Mouse (Mus musculus): ENCODE data around the gene Rcc1. TPM values are rescaled to one million over a fixed set of nuclear protein-coding genes. Genes with fewer than 3 reads are reported as not detected.

The Rcc1 gene
- polyA plus RNA-seq, 1 experiment from 2014 or later: 37.6 TPM

GRCm38 (mm10) chr4:132341451-132341850, 12.0 kb downstream of the Rcc1 start:
- Histone ChIP-seq H3K9me3 (no peaks in the 10 kb centered on the region), H3K9ac (no peak overlapping the region), H3K27ac (replicated peaks) (no peak overlapping the region), H3K27me3 (replicated peaks) (no peaks in the 10 kb centered on the region), H3K36me3 (peaks cover 42% of the 10 kb centered on the region), H3K4me3 (no peak overlapping the region), H3K4me1 (peaks cover 31% of the 10 kb centered on the region), H3K4me2 (no peak overlapping the region)
- no peak for ATAC-seq (ENCODE audit: extremely low read depth, insufficient number of reproducible peaks, low FRiP score, low TSS enrichment)
- WGBS: 83% methylated on average over 3 of the region's 3 CpGs

GRCm38 (mm10) chr4:132338943-132339342, 14.5 kb downstream of the Rcc1 start:
- Histone ChIP-seq H3K4me2 (no peak overlapping the region), H3K27ac (replicated peaks) (no peak overlapping the region), H3K27me3 (replicated peaks) (no peaks in the 10 kb centered on the region), H3K9me3 (no peaks in the 10 kb centered on the region), H3K36me3 (peaks cover 67% of the 10 kb centered on the region), H3K4me3 (no peak overlapping the region), H3K9ac (no peak overlapping the region), H3K4me1 (peaks cover 16% of the 10 kb centered on the region)
- WGBS: 86% methylated on average over 13 of the region's 13 CpGs
- no peak for ATAC-seq (ENCODE audit: extremely low read depth, insufficient number of reproducible peaks, low FRiP score, low TSS enrichment)

DNA sequence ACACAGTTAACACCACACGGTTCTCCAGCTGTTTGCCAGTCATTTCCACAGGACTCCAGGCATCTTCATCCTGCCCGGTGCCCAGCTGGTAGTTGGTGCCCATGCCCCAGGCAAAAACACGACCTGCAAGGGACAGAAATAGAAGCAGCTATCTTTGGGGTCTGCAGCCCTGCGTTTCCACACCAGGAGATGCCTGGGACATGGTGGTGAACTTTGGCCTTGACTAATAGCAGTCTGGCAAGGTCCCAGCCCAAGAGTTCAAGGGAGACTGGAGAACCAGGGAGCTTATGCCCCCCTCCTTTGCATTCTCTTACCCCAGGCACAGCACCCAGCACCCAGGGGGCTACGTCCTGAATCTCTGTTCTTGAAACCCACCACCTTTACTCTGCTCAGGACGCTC, 20.5 kb downstream of the Rcc1 start:
- Histone ChIP-seq H3K4me1 (peaks cover 19% of the 10 kb centered on the region), H3K36me3 (peaks cover 65% of the 10 kb centered on the region), H3K27me3 (replicated peaks) (no peaks in the 10 kb centered on the region), H3K27ac (replicated peaks) (no peak overlapping the region), H3K9ac (no peak overlapping the region), H3K4me2 (no peak overlapping the region), H3K4me3 (no peak overlapping the region), H3K9me3 (no peaks in the 10 kb centered on the region)
- ATAC-seq (ENCODE audit: extremely low read depth, insufficient number of reproducible peaks, low FRiP score, low TSS enrichment): no peak
- 63% methylated on average over 6 of the region's 6 CpGs for WGBS

- peaks cover 56% of the 10 kb centered on the region for H3K36me3 ChIP-seq
- no peaks in the 10 kb centered on the region for H3K9me3 ChIP-seq
- no peak overlapping the region for H3K27ac ChIP-seq (replicated peaks)
- H3K4me3 ChIP-seq: no peak overlapping the region
- H3K27me3 ChIP-seq (replicated peaks): no peaks in the 10 kb centered on the region
- no peak for ATAC-seq (ENCODE audit: extremely low read depth, insufficient number of reproducible peaks, low FRiP score, low TSS enrichment)
- no peak overlapping the region for H3K9ac ChIP-seq
- WGBS: 87% methylated on average over 3 of the region's 3 CpGs
- no peak overlapping the region for H3K4me2 ChIP-seq
- H3K4me1 ChIP-seq: peaks cover 21% of the 10 kb centered on the region
Measured at GRCm38 (mm10) chr4:132331960-132332359, 21.4 kb downstream of the Rcc1 start.

GRCm38 (mm10) chr4:132329835-132330354, 23.5 kb downstream of the Rcc1 start:
- H3K36me3 ChIP-seq: peaks cover 47% of the 10 kb centered on the region
- ATAC-seq (ENCODE audit: extremely low read depth, insufficient number of reproducible peaks, low FRiP score, low TSS enrichment): no peak
- WGBS: 11% methylated on average over 10 of the region's 10 CpGs
- H3K9ac ChIP-seq: peak overlapping the region; percentile 94
- H3K4me1 ChIP-seq: peaks cover 21% of the 10 kb centered on the region
- H3K4me3 ChIP-seq: peak overlapping the region; percentile 85
- H3K4me2 ChIP-seq: peak overlapping the region; percentile 83
- no peaks in the 10 kb centered on the region for H3K27me3 ChIP-seq (replicated peaks)
- no peaks in the 10 kb centered on the region for H3K9me3 ChIP-seq
- peak overlapping the region; percentile 90 for H3K27ac ChIP-seq (replicated peaks)

GRCm38 (mm10) chr4:132329115-132329834, 24.1 kb downstream of the Rcc1 start, which contains the start of gene Trnau1ap:
Gene Trnau1ap, minus strand, starts transcription at chr4:132329538.
- peaks cover 21% of the 10 kb centered on the region for H3K4me1 ChIP-seq
- peak within 1 kb of the TSS; percentile 94 for H3K9ac ChIP-seq
- peaks cover 47% of the 10 kb centered on the region for H3K36me3 ChIP-seq
- ATAC-seq (ENCODE audit: extremely low read depth, insufficient number of reproducible peaks, low FRiP score, low TSS enrichment): peak; percentile 91
- peak within 1 kb of the TSS; percentile 83 for H3K4me2 ChIP-seq
- peak within 1 kb of the TSS; percentile 90 for H3K27ac ChIP-seq (replicated peaks)
- no peaks in the 10 kb centered on the region for H3K9me3 ChIP-seq
- WGBS: under 1% methylated on average over 52 of the region's 52 CpGs
- H3K4me3 ChIP-seq: peak within 1 kb of the TSS; percentile 85
- H3K27me3 ChIP-seq (replicated peaks): no peaks in the 10 kb centered on the region

- peaks cover 47% of the 10 kb centered on the region for H3K36me3 ChIP-seq
- no peak for ATAC-seq (ENCODE audit: extremely low read depth, insufficient number of reproducible peaks, low FRiP score, low TSS enrichment)
- H3K9ac ChIP-seq: peak overlapping the region; percentile 94
- WGBS: 46% methylated on average over 14 of the region's 14 CpGs
- H3K4me2 ChIP-seq: peak overlapping the region; percentile 83
- peak overlapping the region; percentile 85 for H3K4me3 ChIP-seq
- H3K9me3 ChIP-seq: no peaks in the 10 kb centered on the region
- no peaks in the 10 kb centered on the region for H3K27me3 ChIP-seq (replicated peaks)
- H3K4me1 ChIP-seq: peaks cover 21% of the 10 kb centered on the region
- H3K27ac ChIP-seq (replicated peaks): peak overlapping the region; percentile 90
Measured at GRCm38 (mm10) chr4:132328391-132328982, 24.9 kb downstream of the Rcc1 start.

DNA sequence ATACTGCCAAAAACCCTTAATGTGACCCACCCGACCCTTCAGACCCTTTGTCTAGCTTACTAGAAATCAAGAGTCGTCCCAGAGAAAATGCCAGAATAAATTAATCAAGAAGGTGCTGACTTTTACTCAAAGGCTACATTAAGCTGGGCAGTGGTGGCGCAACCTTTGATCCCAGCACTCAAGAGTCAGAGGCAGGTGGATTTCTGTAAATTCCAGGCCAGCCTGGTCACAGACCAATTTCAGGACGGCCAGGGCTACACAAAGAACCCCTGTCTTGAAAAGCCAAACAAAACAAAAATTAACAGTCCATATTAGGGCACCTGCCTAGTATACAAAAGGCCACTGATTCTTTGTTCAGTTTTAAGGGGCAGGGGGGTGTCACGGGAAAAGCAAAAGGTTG, 26.9 kb downstream of the Rcc1 start:
- Histone ChIP-seq H3K9ac (no peak overlapping the region), H3K4me1 (peaks cover 17% of the 10 kb centered on the region), H3K9me3 (no peaks in the 10 kb centered on the region), H3K36me3 (peaks cover 46% of the 10 kb centered on the region), H3K4me3 (no peak overlapping the region), H3K27me3 (replicated peaks) (no peaks in the 10 kb centered on the region), H3K4me2 (no peak overlapping the region), H3K27ac (replicated peaks) (no peak overlapping the region)
- 79% methylated on average over 5 of the region's 5 CpGs for WGBS
- ATAC-seq (ENCODE audit: extremely low read depth, insufficient number of reproducible peaks, low FRiP score, low TSS enrichment): no peak

DNA sequence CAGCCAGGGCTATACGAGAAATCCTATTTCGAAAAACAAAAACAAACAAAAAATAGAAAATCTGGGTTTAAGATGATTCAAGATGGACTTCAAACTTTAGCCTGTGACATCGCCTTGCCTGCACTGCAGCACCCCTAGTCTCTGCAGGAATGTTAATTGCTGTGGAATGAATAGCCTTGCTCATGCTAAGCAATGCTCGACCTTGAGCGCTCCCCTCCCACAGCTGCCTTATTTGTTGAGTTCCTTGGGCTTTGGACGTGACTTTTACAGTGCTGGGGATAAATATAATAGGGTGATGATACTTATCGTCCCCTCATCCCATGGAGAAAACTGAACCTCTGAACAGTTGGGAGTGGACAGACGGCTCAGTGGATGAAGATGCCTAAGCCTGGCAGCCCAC, 37.7 kb downstream of the Rcc1 start:
- WGBS: 70% methylated on average over 8 of the region's 8 CpGs
- no peak overlapping the region for H3K4me2 ChIP-seq
- peaks cover 93% of the 10 kb centered on the region for H3K36me3 ChIP-seq
- H3K4me3 ChIP-seq: no peak overlapping the region
- 0 out of 2 replicates have a peak overlapping the region, but pooled peaks have one; percentile 20 for H3K27ac ChIP-seq (replicated peaks)
- peaks cover 8% of the 10 kb centered on the region for H3K4me1 ChIP-seq
- H3K9ac ChIP-seq: no peak overlapping the region
- no peaks in the 10 kb centered on the region for H3K27me3 ChIP-seq (replicated peaks)
- no peak for ATAC-seq (ENCODE audit: extremely low read depth, insufficient number of reproducible peaks, low FRiP score, low TSS enrichment)
- H3K9me3 ChIP-seq: no peaks in the 10 kb centered on the region

GRCm38 (mm10) chr4:132312627-132313026, 40.8 kb downstream of the Rcc1 start:
- no peaks in the 10 kb centered on the region for H3K9me3 ChIP-seq
- H3K4me2 ChIP-seq: no peak overlapping the region
- no peaks in the 10 kb centered on the region for H3K27me3 ChIP-seq (replicated peaks)
- peaks cover 75% of the 10 kb centered on the region for H3K36me3 ChIP-seq
- H3K4me3 ChIP-seq: no peak overlapping the region
- WGBS: 85% methylated on average over 5 of the region's 5 CpGs
- H3K27ac ChIP-seq (replicated peaks): no peak overlapping the region
- H3K9ac ChIP-seq: no peak overlapping the region
- H3K4me1 ChIP-seq: peaks cover 23% of the 10 kb centered on the region
- no peak for ATAC-seq (ENCODE audit: extremely low read depth, insufficient number of reproducible peaks, low FRiP score, low TSS enrichment)

DNA sequence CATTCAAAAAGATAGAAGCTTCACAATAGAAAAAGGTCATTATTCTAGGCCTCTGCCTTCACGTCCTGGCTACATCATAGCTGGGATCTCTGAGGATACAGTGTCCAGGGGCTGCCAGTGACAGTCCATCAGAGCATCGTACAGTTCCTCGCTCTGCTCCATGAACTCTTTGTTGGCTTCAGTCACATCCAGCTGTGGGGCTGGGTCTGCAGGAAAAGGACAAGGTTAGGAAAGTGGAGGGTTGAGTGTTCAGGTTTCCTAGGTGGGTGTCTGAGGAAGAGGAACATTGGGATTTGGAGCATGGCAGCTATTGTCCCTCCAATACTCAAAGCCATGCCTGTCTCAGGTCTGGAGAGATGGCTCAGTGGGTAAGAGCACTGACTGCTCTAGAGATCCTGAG, 41.6 kb downstream of the Rcc1 start:
- Histone ChIP-seq H3K4me3 (no peak overlapping the region), H3K9me3 (no peaks in the 10 kb centered on the region), H3K4me2 (no peak overlapping the region), H3K36me3 (peaks cover 66% of the 10 kb centered on the region), H3K27ac (replicated peaks) (0 out of 2 replicates have a peak overlapping the region, but pooled peaks have one; percentile 12), H3K27me3 (replicated peaks) (no peaks in the 10 kb centered on the region), H3K9ac (no peak overlapping the region), H3K4me1 (peaks cover 23% of the 10 kb centered on the region)
- 48% methylated on average over 3 of the region's 3 CpGs for WGBS
- ATAC-seq (ENCODE audit: extremely low read depth, insufficient number of reproducible peaks, low FRiP score, low TSS enrichment): no peak
